In genomic region chr14:22259376-22260032, GRCm38 (mm10) we compare ENCODE assay signal across 10 mouse cellular contexts.
A peak's percentile ranks its signal among the peaks of the same experiment; 100 is the strongest.
DNase-seq lines count a peak whose midpoint lies in the region; ATAC-seq lines count a peak whose summit lies in the region.
"Had no signal": no experiment of that assay in that cellular context is flagged by ENCODE, and none has a peak within 500 bp of the region (broad histone marks: within the 10 kb centered on the region; RNA-seq: fewer than 3 reads in every experiment).

No protein-coding gene starts in this region.

- H3K27me3 ChIP-seq in hindbrain, embryonic 10.5 days (ENCODE audit: insufficient read depth, poor library complexity, severe bottlenecking), result 0 out of 2 replicates have a peak, but pooled peaks cover 2% of the 10 kb centered on the region
- H3K27me3 ChIP-seq in neural tube, embryonic 12.5 days (replicated peaks), result no peaks in the 10 kb centered on the region

- peak; percentile 17 for DNase-seq in left cerebral cortex, postnatal 4 days
- DNase-seq in left cerebral cortex, adult 18-20 months (ENCODE audit: low spot score in 2 of 2), result no peak
- peak; percentile 63 for DNase-seq in embryo, embryonic 11 days
- peak; percentile 65 for DNase-seq in hindbrain, embryonic 10.5 days (ENCODE audit: low spot score)
- DNase-seq in right cerebral cortex, postnatal 14 days, result no peak
- DNase-seq in cerebellum, postnatal 4 days (ENCODE audit: low spot score in 2 of 2), result no peak
- DNase-seq in frontal cortex, adult 2 months (ENCODE audit: extremely low spot score in 1 of 2, low spot score in 1 of 2), result no peak
- DNase-seq: cerebellum, adult 18-20 months; lung, adult 18-20 months had no signal

- peak overlapping the region; percentile 24; the same call in 1 of the 2 replicates for H3K4me2 ChIP-seq in neural tube, embryonic 12.5 days (replicated peaks)

- intact Hi-C loops in left cerebral cortex, postnatal 4 days (cut with DNase I), result no loop called here

- no peaks in the 10 kb centered on the region for H3K9me3 ChIP-seq in hindbrain, embryonic 10.5 days
- H3K9me3 ChIP-seq in neural tube, embryonic 12.5 days, result no peaks in the 10 kb centered on the region

- peaks cover 14% of the 10 kb centered on the region for H3K4me1 ChIP-seq in hindbrain, embryonic 10.5 days (replicated peaks)
- peaks cover 29% of the 10 kb centered on the region for H3K4me1 ChIP-seq in neural tube, embryonic 12.5 days

- H3K9ac ChIP-seq in neural tube, embryonic 12.5 days, result peak overlapping the region; percentile 30; the same call in 1 of the 2 replicates

- peak overlapping the region; percentile 76 for H3K27ac ChIP-seq in hindbrain, embryonic 10.5 days
- 0 out of 2 replicates have a peak overlapping the region, but pooled peaks have one; percentile 5 for H3K27ac ChIP-seq in neural tube, embryonic 12.5 days

- no peaks in the 10 kb centered on the region for H3K36me3 ChIP-seq in hindbrain, embryonic 10.5 days
- no peaks in the 10 kb centered on the region for H3K36me3 ChIP-seq in neural tube, embryonic 12.5 days

- peak; percentile 61; the same call in 1 of the 2 replicates for ATAC-seq in neural tube, embryonic 12.5 days (ENCODE audit: low FRiP score, low read depth)

- H3K4me3 ChIP-seq in hindbrain, embryonic 10.5 days, result peak overlapping the region; percentile 20; the same call in 1 of the 2 replicates
- H3K4me3 ChIP-seq in neural tube, embryonic 12.5 days, result no peak overlapping the region

- 31% methylated on average over 10 of the region's 10 CpGs for WGBS in hindbrain, embryonic 10.5 days
- 19% methylated on average over 10 of the region's 10 CpGs for WGBS in neural tube, embryonic 12.5 days

Comparison
In these comparisons a context has a peak if more than half of its experiments do, and no peak if none do; other contexts are left out.
1. DNase-seq: peak in left cerebral cortex, postnatal 4 days (single experiment), embryo, embryonic 11 days (single experiment) and hindbrain, embryonic 10.5 days (single experiment); none in left cerebral cortex, adult 18-20 months (0 of 2), right cerebral cortex, postnatal 14 days (single experiment), cerebellum, postnatal 4 days (0 of 2) and frontal cortex, adult 2 months (0 of 2).